Mouse (Mus musculus): ENCODE measurements around the gene Col6a2. TPM values are rescaled to one million over a fixed set of nuclear protein-coding genes. Genes with fewer than 3 reads are reported as not detected.
A peak's percentile ranks its signal among the peaks of the same experiment; 100 is the strongest.

The Col6a2 gene
- polyA plus RNA-seq, 1 experiment = 42.3 TPM

- H3K4me3 ChIP-seq (ENCODE audit: insufficient read depth, low read depth, low read length) = no peak overlapping the region
- peaks cover 19% of the 10 kb centered on the region for H3K4me1 ChIP-seq (ENCODE audit: control insufficient read depth, insufficient read depth, insufficient read length, low read length)
- no peak overlapping the region for H3K27ac ChIP-seq (replicated peaks; ENCODE audit: low read depth, low read length)
These were observed 20.6 kb upstream of the Col6a2 start for GRCm38 (mm10) chr10:76643999-76644398.

- H3K4me3 ChIP-seq (ENCODE audit: insufficient read depth, low read depth, low read length) = no peak overlapping the region
These were observed 20.0 kb upstream of the Col6a2 start for GRCm38 (mm10) chr10:76643446-76643845.

GRCm38 (mm10) chr10:76642628-76643434 is 19.4 kb upstream of the Col6a2 start:
- H3K27ac ChIP-seq (replicated peaks; ENCODE audit: low read depth, low read length) = peak overlapping the region; percentile 48; the same call in 1 of the 2 replicates
- H3K4me3 ChIP-seq (ENCODE audit: insufficient read depth, low read depth, low read length) = no peak overlapping the region
- peaks cover 14% of the 10 kb centered on the region for H3K4me1 ChIP-seq (ENCODE audit: control insufficient read depth, insufficient read depth, insufficient read length, low read length)

More at GRCm38 (mm10) chr10:76643446-76643845, 20.0 kb upstream of the Col6a2 start:
- Histone ChIP-seq H3K27ac (replicated peaks; ENCODE audit: low read depth, low read length) (peak overlapping the region; percentile 54), H3K4me1 (ENCODE audit: control insufficient read depth, insufficient read depth, insufficient read length, low read length) (peaks cover 16% of the 10 kb centered on the region)

GRCm38 (mm10) chr10:76641894-76642627 is 18.6 kb upstream of the Col6a2 start:
- peak overlapping the region; percentile 48; the same call in 1 of the 2 replicates for H3K27ac ChIP-seq (replicated peaks; ENCODE audit: low read depth, low read length)
- peaks cover 14% of the 10 kb centered on the region for H3K4me1 ChIP-seq (ENCODE audit: control insufficient read depth, insufficient read depth, insufficient read length, low read length)
- no peak overlapping the region for H3K4me3 ChIP-seq (ENCODE audit: insufficient read depth, low read depth, low read length)

GRCm38 (mm10) chr10:76639952-76640351 is 16.5 kb upstream of the Col6a2 start:
- peaks cover 14% of the 10 kb centered on the region for H3K4me1 ChIP-seq (ENCODE audit: control insufficient read depth, insufficient read depth, insufficient read length, low read length)
- no peak overlapping the region for H3K27ac ChIP-seq (replicated peaks; ENCODE audit: low read depth, low read length)
- no peak overlapping the region for H3K4me3 ChIP-seq (ENCODE audit: insufficient read depth, low read depth, low read length)

- no peaks in the 10 kb centered on the region for H3K4me1 ChIP-seq (ENCODE audit: control insufficient read depth, insufficient read depth, insufficient read length, low read length)
- no peak overlapping the region; the same call in 1 of the 2 replicates for H3K27ac ChIP-seq (replicated peaks; ENCODE audit: low read depth, low read length)
- no peak overlapping the region for H3K4me3 ChIP-seq (ENCODE audit: insufficient read depth, low read depth, low read length)
These were observed 13.2 kb upstream of the Col6a2 start for GRCm38 (mm10) chr10:76636601-76637000.

GRCm38 (mm10) chr10:76636026-76636425 is 12.6 kb upstream of the Col6a2 start:
- H3K27ac ChIP-seq (replicated peaks; ENCODE audit: low read depth, low read length) = no peak overlapping the region; the same call in 1 of the 2 replicates
- no peaks in the 10 kb centered on the region for H3K4me1 ChIP-seq (ENCODE audit: control insufficient read depth, insufficient read depth, insufficient read length, low read length)
- no peak overlapping the region for H3K4me3 ChIP-seq (ENCODE audit: insufficient read depth, low read depth, low read length)

- H3K27ac ChIP-seq (replicated peaks; ENCODE audit: low read depth, low read length) = no peak overlapping the region
- no peak overlapping the region for H3K4me3 ChIP-seq (ENCODE audit: insufficient read depth, low read depth, low read length)
These were observed 11.2 kb upstream of the Col6a2 start for GRCm38 (mm10) chr10:76634584-76634983.

GRCm38 (mm10) chr10:76634094-76634571 is 10.7 kb upstream of the Col6a2 start:
- H3K27ac ChIP-seq (replicated peaks; ENCODE audit: low read depth, low read length) = no peak overlapping the region
- no peak overlapping the region for H3K4me3 ChIP-seq (ENCODE audit: insufficient read depth, low read depth, low read length)
- H3K4me1 ChIP-seq (ENCODE audit: control insufficient read depth, insufficient read depth, insufficient read length, low read length) = no peaks in the 10 kb centered on the region

More at GRCm38 (mm10) chr10:76634584-76634983, 11.2 kb upstream of the Col6a2 start:
- H3K4me1 ChIP-seq (ENCODE audit: control insufficient read depth, insufficient read depth, insufficient read length, low read length) = no peaks in the 10 kb centered on the region

GRCm38 (mm10) chr10:76632630-76633029 is 9.2 kb upstream of the Col6a2 start:
- H3K27ac ChIP-seq (replicated peaks; ENCODE audit: low read depth, low read length) = 0 out of 2 replicates have a peak overlapping the region, but pooled peaks have one; percentile 43

GRCm38 (mm10) chr10:76630657-76631056 is 7.2 kb upstream of the Col6a2 start:
- Histone ChIP-seq H3K4me1 (ENCODE audit: control insufficient read depth, insufficient read depth, insufficient read length, low read length) (no peaks in the 10 kb centered on the region), H3K4me3 (ENCODE audit: insufficient read depth, low read depth, low read length) (no peak overlapping the region), H3K27ac (replicated peaks; ENCODE audit: low read depth, low read length) (no peak overlapping the region)

More at GRCm38 (mm10) chr10:76632630-76633029, 9.2 kb upstream of the Col6a2 start:
- H3K4me1 ChIP-seq (ENCODE audit: control insufficient read depth, insufficient read depth, insufficient read length, low read length) = no peaks in the 10 kb centered on the region
- no peak overlapping the region for H3K4me3 ChIP-seq (ENCODE audit: insufficient read depth, low read depth, low read length)

GRCm38 (mm10) chr10:76627714-76628113 is 4.3 kb upstream of the Col6a2 start:
- Histone ChIP-seq H3K4me3 (ENCODE audit: insufficient read depth, low read depth, low read length) (no peak overlapping the region), H3K4me1 (ENCODE audit: control insufficient read depth, insufficient read depth, insufficient read length, low read length) (no peaks in the 10 kb centered on the region), H3K27ac (replicated peaks; ENCODE audit: low read depth, low read length) (no peak overlapping the region)

- Histone ChIP-seq H3K4me3 (ENCODE audit: insufficient read depth, low read depth, low read length) (no peak overlapping the region), H3K4me1 (ENCODE audit: control insufficient read depth, insufficient read depth, insufficient read length, low read length) (no peaks in the 10 kb centered on the region), H3K27ac (replicated peaks; ENCODE audit: low read depth, low read length) (no peak overlapping the region)
These were observed 1.5 kb upstream of the Col6a2 start for GRCm38 (mm10) chr10:76624903-76625302.

- no peak overlapping the region for H3K4me3 ChIP-seq (ENCODE audit: insufficient read depth, low read depth, low read length)
- no peak overlapping the region for H3K27ac ChIP-seq (replicated peaks; ENCODE audit: low read depth, low read length)
- H3K4me1 ChIP-seq (ENCODE audit: control insufficient read depth, insufficient read depth, insufficient read length, low read length) = no peaks in the 10 kb centered on the region
These were observed 304 bp upstream of the Col6a2 start for GRCm38 (mm10) chr10:76623734-76624133.

- peak overlapping the region; percentile 23; the same call in 1 of the 2 replicates for H3K27ac ChIP-seq (replicated peaks; ENCODE audit: low read depth, low read length)
- H3K4me1 ChIP-seq (ENCODE audit: control insufficient read depth, insufficient read depth, insufficient read length, low read length) = no peaks in the 10 kb centered on the region
- peak overlapping the region; percentile 48 for H3K4me3 ChIP-seq (ENCODE audit: insufficient read depth, low read depth, low read length)
These were observed 1.0 kb downstream of the Col6a2 start for GRCm38 (mm10) chr10:76622411-76622810.

Data from brown adipose tissue, adult 24 weeks (tissue).